Mouse (Mus musculus) hindbrain, embryonic 15.5 days (tissue): ENCODE measurements around the gene Exosc2. TPM values are rescaled to one million over a fixed set of nuclear protein-coding genes. Genes with fewer than 3 reads are reported as not detected.
A peak's percentile ranks its signal among the peaks of the same experiment; 100 is the strongest.
"Not testable (repeated sequence)": the region's sequence is repeated elsewhere in the genome, so short reads cannot be mapped to it uniquely, and the experiment has no call there.

Experiments
- ATAC-seq: fragments of 200-750 bp; cut with Nextera tagmentation; 2 replicates; pipeline ENCODE4 v1.8.0; 2017; ENCODE audit warnings: low read depth, moderate number of reproducible peaks, moderate TSS enrichment; ENCODE audit not compliant: low FRiP score
- H3K27ac ChIP-seq: fragments of 300-500 bp; sonication (generic); replicated peaks from 2 replicates; pipeline ENCODE4 v1.5.1; 2015; ENCODE audit warnings: mild to moderate bottlenecking, inconsistent platforms
- H3K27me3 ChIP-seq: fragments of 300-500 bp; sonication (generic); 2 replicates; pipeline ENCODE4 v1.6.1; 2015; ENCODE audit warnings: control low read depth, inconsistent platforms
- H3K36me3 ChIP-seq: fragments of 300-500 bp; sonication (generic); 2 replicates; pipeline ENCODE4 v1.6.1; 2015; ENCODE audit warnings: control low read depth, inconsistent platforms
- H3K4me1 ChIP-seq: fragments of 300-500 bp; sonication (generic); replicated peaks from 2 replicates; pipeline ENCODE4 v1.6.1; 2015; ENCODE audit warnings: control low read depth, inconsistent platforms
- H3K4me2 ChIP-seq: fragments of 300-500 bp; sonication (generic); 2 replicates; pipeline ENCODE4 v1.6.1; 2015; ENCODE audit warnings: moderate library complexity, mild to moderate bottlenecking, inconsistent platforms
- H3K4me3 ChIP-seq: fragments of 300-500 bp; sonication (generic); 2 replicates; pipeline ENCODE4 v1.5.1; 2015; ENCODE audit warnings: mild to moderate bottlenecking, inconsistent platforms
- H3K9ac ChIP-seq: fragments of 300-500 bp; sonication (generic); 2 replicates; pipeline ENCODE4 v1.6.1; 2015; ENCODE audit warnings: inconsistent platforms
- H3K9me3 ChIP-seq: fragments of 300-500 bp; sonication (generic); 2 replicates; pipeline ENCODE4 v1.6.1; 2016; ENCODE audit warnings: control low read depth, inconsistent platforms
- WGBS: fragments of 180-500 bp; shearing (Covaris S2); methylation state at CpG from one replicate; pipeline ENCODE4 v1.1.7; 2015; 5-methylcytosine and 5-hydroxymethylcytosine counted together
- polyA plus RNA-seq: library from polyadenylated mRNA; unstranded; fragments of >200 nt; fragmentation: Nextera tagmentation; extraction: Ambion mirVana; gene quantifications from 2 replicates; pipeline ENCODE4 v1.2.1, GENCODE M21; 2015

The Exosc2 gene
- polyA plus RNA-seq, 1 experiment from 2014 or later: 42.0 TPM

DNA sequence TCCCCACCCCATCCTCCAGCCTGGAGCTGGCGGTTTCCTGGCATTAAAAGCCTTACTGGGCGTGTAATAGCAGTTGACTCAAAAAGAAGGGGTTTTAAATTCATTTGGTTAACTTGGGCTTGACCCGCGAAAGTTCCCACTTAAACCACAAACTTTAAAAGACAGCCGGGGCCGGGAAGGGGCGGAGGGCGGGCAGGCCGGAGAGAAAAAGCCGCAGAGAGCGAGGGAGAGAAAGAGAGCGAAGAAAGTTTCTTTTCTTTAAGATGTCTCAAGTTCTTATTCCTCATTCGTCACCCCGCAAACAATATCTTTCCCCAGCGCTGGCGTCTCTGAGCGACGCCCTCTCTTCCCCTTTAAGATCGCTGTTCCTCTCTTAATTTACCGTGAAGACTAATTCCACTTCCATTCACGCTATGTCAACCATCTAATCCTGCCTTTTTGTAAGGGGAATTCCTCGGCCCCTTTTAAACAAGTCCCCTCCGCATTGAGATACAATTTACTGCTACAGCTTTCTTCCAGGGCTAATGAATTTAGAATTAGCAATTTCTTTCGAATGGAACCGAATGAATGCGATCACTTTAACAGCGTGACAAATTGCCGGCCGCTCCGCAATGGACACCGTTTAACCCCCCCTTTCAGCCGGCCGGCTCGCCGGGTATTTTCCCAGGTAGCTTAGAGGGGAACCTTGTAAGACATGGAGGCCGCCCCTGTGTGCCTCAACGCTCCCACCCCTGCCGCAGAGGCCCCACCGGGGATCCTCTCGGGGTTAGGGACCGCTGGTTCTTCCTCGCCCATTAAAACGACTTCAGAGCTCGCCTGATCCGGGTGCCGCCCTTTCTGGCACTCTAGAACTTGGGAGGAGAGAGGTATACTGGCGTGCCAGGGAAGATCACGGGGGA lies 29.7 kb upstream of the Exosc2 start:
- ATAC-seq: no peak
- no peak overlapping the region for H3K9ac ChIP-seq
- peaks cover 50% of the 10 kb centered on the region for H3K4me1 ChIP-seq
- H3K27me3 ChIP-seq: peaks cover 83% of the 10 kb centered on the region
- under 1% methylated on average over 48 of the region's 48 CpGs for WGBS
- no peak overlapping the region for H3K27ac ChIP-seq
- H3K9me3 ChIP-seq: no peaks in the 10 kb centered on the region
- no peaks in the 10 kb centered on the region for H3K36me3 ChIP-seq
- peak overlapping the region; percentile 36 for H3K4me2 ChIP-seq
- no peak overlapping the region for H3K4me3 ChIP-seq

DNA sequence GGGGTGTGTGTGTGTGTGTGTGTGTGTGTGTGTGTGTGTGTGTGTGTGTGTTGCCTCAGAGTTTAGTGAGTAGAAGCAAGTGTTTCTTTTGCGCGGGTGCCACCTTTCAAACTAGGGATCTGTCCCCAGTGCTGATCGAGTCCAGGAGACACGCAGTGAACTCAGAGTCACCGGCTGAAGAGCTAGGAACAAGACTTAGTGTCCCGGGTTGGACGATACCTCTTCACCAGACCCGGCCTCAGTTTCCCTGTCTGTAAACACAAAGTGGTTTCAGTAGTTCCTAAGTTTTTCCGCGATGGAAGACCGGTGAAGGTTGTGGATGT lies 29.0 kb upstream of the Exosc2 start:
- no peak overlapping the region for H3K27ac ChIP-seq
- no peak overlapping the region for H3K9ac ChIP-seq
- WGBS: under 1% methylated on average over 11 of the region's 11 CpGs
- H3K27me3 ChIP-seq: peaks cover 90% of the 10 kb centered on the region
- H3K4me3 ChIP-seq: no peak overlapping the region
- H3K9me3 ChIP-seq: no peaks in the 10 kb centered on the region
- H3K36me3 ChIP-seq: no peaks in the 10 kb centered on the region
- ATAC-seq: no peak
- 0 out of 2 replicates have a peak overlapping the region, but pooled peaks have one; percentile 36 for H3K4me2 ChIP-seq
- peaks cover 44% of the 10 kb centered on the region for H3K4me1 ChIP-seq

DNA sequence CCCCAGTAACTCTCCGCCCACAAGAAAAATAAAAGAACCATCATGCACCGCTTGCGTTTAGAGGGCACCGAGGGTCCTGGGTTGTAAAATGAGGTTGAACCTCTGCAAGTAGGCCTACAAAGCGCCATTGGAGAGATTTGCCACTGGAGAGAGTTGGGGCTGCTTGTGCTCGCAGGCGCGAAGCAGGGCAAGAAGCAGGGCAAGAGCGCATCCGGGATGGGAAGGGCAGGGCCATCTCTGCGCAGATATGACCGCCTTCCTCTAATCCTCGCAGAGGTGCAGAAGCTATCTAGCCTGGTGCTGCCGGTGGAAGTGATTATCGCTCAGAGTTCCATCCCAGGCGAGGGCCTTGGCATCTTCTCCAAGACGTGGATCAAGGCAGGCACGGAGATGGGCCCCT lies 28.6 kb upstream of the Exosc2 start:
- no peaks in the 10 kb centered on the region for H3K9me3 ChIP-seq
- H3K27ac ChIP-seq: no peak overlapping the region
- no peak overlapping the region for H3K9ac ChIP-seq
- peaks cover 39% of the 10 kb centered on the region for H3K4me1 ChIP-seq
- H3K27me3 ChIP-seq: peaks cover 94% of the 10 kb centered on the region
- ATAC-seq: no peak
- 3% methylated on average over 18 of the region's 18 CpGs for WGBS
- no peak overlapping the region for H3K4me3 ChIP-seq
- H3K4me2 ChIP-seq: no peak overlapping the region
- no peaks in the 10 kb centered on the region for H3K36me3 ChIP-seq

DNA sequence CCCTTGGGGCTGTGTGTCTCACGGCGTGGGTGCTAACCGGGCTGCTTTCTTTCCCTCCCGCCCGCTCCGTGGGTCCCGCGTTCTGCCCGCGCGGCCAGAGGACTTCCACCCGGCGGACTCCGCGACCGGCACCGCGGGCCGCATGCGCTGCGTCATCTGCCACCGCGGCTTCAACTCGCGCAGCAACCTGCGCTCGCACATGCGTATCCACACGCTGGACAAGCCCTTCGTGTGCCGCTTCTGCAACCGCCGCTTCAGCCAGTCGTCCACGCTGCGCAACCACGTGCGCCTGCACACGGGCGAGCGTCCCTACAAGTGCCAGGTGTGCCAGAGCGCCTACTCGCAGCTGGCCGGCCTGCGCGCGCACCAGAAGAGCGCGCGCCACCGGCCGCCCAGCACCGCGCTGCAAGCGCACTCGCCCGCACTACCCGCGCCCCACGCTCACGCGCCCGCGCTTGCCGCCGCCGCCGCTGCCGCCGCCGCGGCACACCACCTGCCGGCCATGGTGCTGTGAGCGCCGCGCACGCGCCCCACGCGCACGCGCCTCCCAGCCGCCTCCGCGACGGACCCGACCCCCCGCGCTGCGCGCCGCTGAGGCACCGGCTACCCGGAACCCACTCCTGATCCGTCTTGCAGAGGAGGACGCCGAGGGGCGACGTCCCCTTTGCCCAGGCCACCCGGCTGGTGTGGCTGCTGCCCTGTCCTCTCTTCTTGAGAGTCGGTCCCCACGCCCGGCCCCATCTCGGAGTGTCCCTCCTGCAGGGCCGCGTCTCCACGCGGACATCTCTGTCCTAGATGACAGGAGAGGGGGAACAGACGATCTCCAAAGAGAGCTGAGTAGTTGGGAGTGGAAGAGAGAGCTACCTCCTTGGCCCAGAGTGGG lies 16.3 kb upstream of the Exosc2 start:
- Histone ChIP-seq H3K4me3 (peak overlapping the region; percentile 52), H3K9me3 (no peaks in the 10 kb centered on the region), H3K4me1 (peaks cover 13% of the 10 kb centered on the region), H3K27ac (peak overlapping the region; percentile 67), H3K4me2 (peak overlapping the region; percentile 87), H3K27me3 (peaks cover 89% of the 10 kb centered on the region), H3K9ac (peak overlapping the region; percentile 67), H3K36me3 (no peaks in the 10 kb centered on the region)
- under 1% methylated on average over 85 of the region's 109 CpGs for WGBS
- ATAC-seq: peak; percentile 95

DNA sequence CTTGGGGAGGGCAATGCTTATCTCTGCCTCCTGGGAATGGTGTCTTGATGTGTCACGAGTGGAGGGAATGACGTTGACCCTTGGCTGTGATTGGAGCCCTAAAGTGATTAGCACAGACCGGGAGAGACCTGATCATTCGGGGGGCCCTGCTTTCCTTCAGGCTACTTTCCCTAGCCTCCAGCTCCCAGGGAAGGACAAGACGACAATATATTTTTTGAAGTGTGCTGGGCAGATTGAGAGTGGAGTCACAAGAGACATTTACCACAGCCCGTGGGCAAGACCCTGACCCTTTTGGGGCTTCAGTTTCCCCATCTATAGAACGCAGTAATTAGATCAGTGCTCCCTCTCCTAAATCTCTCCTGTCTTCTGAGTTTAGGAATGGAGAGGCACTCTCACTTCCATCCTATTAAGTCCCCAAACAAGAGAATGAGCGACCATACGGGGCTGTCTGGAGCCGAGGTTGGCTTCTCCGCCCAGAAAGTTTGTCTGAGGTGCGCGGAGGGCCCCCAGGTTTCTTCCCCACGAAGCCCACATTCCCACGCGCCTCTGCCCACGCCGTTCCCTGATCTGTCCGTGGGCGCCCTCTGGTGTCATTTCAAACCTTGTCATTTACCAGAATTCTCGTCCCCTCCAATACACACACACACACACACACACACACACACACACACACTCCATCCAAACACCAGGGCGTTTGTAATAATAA lies 15.5 kb upstream of the Exosc2 start:
- peak overlapping the region; percentile 67 for H3K9ac ChIP-seq
- no peaks in the 10 kb centered on the region for H3K36me3 ChIP-seq
- ATAC-seq: 0 out of 2 replicates have a peak, but pooled peaks have one; percentile 4
- H3K4me2 ChIP-seq: peak overlapping the region; percentile 87
- H3K9me3 ChIP-seq: no peaks in the 10 kb centered on the region
- WGBS: 4% methylated on average over 22 of the region's 22 CpGs
- peak overlapping the region; percentile 52 for H3K4me3 ChIP-seq
- H3K27me3 ChIP-seq: peaks cover 86% of the 10 kb centered on the region
- H3K27ac ChIP-seq: no peak overlapping the region
- H3K4me1 ChIP-seq: peaks cover 13% of the 10 kb centered on the region

DNA sequence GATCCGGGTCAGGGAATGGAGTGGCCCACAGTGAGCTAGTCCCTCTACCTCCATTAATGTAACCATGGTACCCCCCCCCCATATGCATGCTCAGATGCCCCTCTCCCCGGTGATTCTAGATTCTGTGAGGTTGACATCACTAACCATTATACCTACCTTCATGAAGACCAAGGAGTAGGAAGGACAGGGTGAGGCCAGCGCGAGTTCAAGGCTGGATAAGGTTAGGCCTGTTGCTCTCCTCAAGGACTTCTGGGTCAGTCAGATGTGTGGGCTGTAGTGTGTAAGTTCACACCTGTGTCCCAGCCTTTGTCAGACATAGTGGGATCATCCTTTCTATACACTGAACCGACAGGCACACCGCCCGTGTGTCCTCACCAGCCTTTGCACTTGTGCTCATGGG lies 14.1 kb upstream of the Exosc2 start:
- Histone ChIP-seq H3K4me2 (no peak overlapping the region), H3K27me3 (peaks cover 79% of the 10 kb centered on the region)
- WGBS: 90% methylated on average over 7 of the region's 7 CpGs

DNA sequence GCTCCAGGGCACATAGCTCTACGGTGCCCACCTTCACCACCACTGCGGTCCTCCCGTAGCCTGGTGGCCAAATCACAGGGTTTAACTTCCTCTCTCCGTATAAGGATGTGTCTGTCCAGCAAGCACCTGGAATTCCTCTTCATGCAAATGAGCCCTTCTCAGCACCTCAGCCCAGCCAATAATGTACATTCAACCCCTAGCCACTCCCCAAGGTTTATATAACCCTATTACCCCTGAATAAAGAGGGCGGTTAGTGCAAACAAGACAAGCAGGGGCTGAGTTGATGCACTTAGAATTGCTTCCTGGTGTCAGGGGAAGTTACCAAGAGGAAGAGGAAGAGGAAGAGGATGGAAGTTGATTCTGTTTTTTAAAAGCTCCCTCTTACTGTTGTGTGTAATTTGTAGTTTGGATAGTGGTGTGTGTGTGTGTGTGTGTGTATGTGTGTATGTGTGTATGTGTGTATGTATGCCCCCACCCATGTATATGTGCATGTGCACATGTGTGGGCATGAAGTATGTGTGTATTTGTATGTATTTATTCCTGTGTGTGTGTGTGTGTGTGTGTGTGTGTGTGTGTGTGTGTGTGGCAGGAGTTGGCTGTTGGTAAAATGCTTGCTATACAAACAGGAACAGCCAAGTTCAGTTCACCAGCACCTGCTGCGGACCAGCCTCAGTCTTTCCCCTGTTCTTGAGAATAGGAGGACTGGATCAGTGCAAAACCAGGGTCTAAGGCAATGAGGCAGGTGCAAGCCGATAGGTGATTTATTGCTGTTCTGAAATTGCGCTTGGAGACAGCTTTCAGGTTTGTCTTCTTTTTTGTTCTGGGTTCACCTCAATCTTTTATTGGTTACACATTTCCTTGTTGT lies 7.3 kb upstream of the Exosc2 start:
- no peak overlapping the region for H3K4me2 ChIP-seq
- 78% methylated on average over 8 of the region's 8 CpGs for WGBS
- H3K4me1 ChIP-seq: no peaks in the 10 kb centered on the region
- H3K9me3 ChIP-seq: no peaks in the 10 kb centered on the region
- no peak overlapping the region for H3K27ac ChIP-seq
- no peak overlapping the region for H3K4me3 ChIP-seq
- H3K36me3 ChIP-seq: no peaks in the 10 kb centered on the region
- ATAC-seq: no peak
- H3K9ac ChIP-seq: no peak overlapping the region
- peaks cover 65% of the 10 kb centered on the region for H3K27me3 ChIP-seq

More for the DNA sequence above, 14.1 kb upstream of the Exosc2 start:
- Histone ChIP-seq H3K27ac (no peak overlapping the region), H3K9ac (no peak overlapping the region), H3K4me1 (peaks cover 13% of the 10 kb centered on the region), H3K36me3 (no peaks in the 10 kb centered on the region), H3K9me3 (no peaks in the 10 kb centered on the region), H3K4me3 (no peak overlapping the region)
- no peak for ATAC-seq

DNA sequence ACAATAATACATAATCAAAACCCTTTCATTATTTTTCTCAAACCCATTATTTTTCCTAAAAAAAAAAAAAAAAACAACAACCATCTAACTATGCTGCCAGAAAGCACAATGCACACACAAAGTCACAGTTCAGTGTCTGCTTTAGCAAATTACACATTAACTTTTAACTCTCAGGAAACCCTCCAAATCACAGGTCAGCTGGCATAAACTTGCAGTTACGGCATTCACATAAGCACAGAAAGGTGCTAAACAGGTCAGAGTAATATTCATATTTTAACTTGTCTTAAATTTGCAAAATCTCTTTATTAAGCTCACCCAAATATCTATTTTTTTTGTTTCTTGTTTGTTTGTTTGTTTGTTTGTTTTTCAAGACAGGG lies 6.7 kb upstream of the Exosc2 start:
- Histone ChIP-seq H3K9ac (no peak overlapping the region), H3K27ac (no peak overlapping the region), H3K27me3 (peaks cover 58% of the 10 kb centered on the region), H3K9me3 (no peaks in the 10 kb centered on the region), H3K4me3 (no peak overlapping the region), H3K36me3 (no peaks in the 10 kb centered on the region), H3K4me2 (no peak overlapping the region), H3K4me1 (no peaks in the 10 kb centered on the region)
- ATAC-seq: no peak
- WGBS: 88% methylated on average over 1 of the region's 1 CpGs

DNA sequence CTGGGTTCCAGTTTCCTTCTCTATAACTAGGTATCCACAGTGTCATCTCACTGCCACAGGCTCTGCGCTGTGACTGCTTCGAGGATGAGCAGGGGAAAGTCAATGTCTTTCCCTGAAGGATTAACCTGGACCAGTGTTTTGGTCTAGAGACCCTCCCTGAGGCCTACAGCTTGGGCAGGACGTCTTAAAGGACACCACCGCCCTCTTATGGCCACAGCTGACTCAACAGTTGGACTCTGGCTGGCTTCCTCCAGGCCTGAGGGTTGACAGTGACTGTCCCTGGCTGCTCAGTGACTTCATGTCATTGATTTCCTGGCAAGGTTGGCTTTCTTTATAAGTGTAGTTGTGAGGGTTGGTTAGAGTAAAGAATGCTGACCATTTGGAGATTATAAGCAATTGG lies 3.2 kb upstream of the Exosc2 start:
- 31% methylated on average over 4 of the region's 4 CpGs for WGBS
- no peak overlapping the region for H3K9ac ChIP-seq
- no peak for ATAC-seq
- H3K4me2 ChIP-seq: no peak overlapping the region
- H3K27me3 ChIP-seq: peaks cover 37% of the 10 kb centered on the region
- no peak overlapping the region for H3K27ac ChIP-seq
- no peaks in the 10 kb centered on the region for H3K36me3 ChIP-seq
- H3K4me3 ChIP-seq: no peak overlapping the region
- H3K9me3 ChIP-seq: no peaks in the 10 kb centered on the region
- H3K4me1 ChIP-seq: peaks cover 12% of the 10 kb centered on the region

DNA sequence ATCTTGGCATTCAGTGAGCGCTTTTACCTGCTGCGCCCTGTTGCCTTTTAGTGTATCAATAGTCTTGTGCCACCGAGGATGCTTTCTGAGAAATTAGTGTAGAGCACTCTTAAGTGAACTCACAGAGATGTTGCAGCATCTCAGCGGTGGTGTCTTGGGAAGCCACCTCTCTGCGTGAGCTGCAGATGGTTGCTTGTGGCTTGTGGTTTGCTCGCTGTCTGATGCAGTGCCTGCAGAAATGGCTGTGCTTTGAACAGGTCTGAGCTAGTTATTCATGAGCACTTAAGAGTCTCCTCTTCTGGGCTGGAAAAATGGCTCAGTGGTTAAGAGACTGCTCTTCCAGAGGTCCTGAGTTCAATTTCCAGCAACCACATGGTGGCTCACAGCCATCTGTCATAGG lies 8.1 kb downstream of the Exosc2 start:
- Histone ChIP-seq H3K9ac (no peak overlapping the region), H3K4me2 (no peak overlapping the region), H3K36me3 (peaks cover 57% of the 10 kb centered on the region), H3K4me1 (no peaks in the 10 kb centered on the region), H3K27me3 (no peaks in the 10 kb centered on the region), H3K9me3 (no peaks in the 10 kb centered on the region), H3K27ac (no peak overlapping the region), H3K4me3 (no peak overlapping the region)
- 94% methylated on average over 6 of the region's 6 CpGs for WGBS
- no peak for ATAC-seq

DNA sequence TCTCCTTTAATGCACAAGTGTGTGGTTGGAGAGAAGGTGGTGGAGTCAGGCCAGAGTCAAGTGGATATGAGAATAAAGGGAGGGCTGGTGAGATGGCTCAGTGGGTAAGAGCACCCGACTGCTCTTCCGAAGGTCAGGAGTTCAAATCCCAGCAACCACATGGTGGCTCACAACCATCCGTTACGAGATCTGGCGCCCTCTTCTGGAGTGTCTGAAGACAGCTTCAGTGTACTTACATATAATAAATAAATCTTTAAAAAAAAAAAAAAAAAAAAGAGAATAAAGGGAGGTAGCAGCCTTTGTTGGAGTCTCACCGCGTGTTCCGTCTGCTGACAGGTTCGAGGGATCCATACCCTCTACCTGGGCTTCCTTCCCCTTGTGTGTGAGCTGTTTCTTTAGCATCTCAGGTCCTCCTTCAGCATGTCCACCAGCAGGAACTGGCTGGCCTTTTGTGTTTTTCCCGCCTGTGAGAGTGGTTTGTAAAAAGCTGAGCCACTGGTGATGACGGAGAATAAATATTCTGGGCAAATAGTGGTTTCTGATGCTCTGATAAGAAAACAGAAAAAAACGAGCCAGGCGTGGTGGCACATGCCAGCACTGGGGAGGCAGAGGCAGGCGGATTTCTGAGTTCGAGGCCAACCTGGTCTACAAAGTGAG lies 10.7 kb downstream of the Exosc2 start:
- H3K9me3 ChIP-seq, H3K4me3 ChIP-seq, H3K27ac ChIP-seq, H3K9ac ChIP-seq, H3K4me2 ChIP-seq, H3K4me1 ChIP-seq, H3K27me3 ChIP-seq, ATAC-seq: not testable (repeated sequence)
- 86% methylated on average over 15 of the region's 15 CpGs for WGBS
- peaks cover 35% of the 10 kb centered on the region for H3K36me3 ChIP-seq
